Mouse (Mus musculus) MEL (cell line): ENCODE data around the gene Gm49396. TPM values are rescaled to one million over a fixed set of nuclear protein-coding genes. Genes with fewer than 3 reads are reported as not detected.

Experiments used
- DNase-seq: peaks from one replicate; pipeline ENCODE4 v3.0.0; 2011; ENCODE audit warnings: low read depth, low spot score
- H3K27ac ChIP-seq: 2 replicates; pipeline ENCODE4 v1.5.1; 2012; ENCODE audit warnings: low read depth, mild to moderate bottlenecking, control low read depth, low read length, moderate library complexity; ENCODE audit not compliant: control insufficient read depth
- H3K27me3 ChIP-seq, 2 experiments: fragments of 150-350 bp in 1 of 2; sonication (generic) in 1 of 2; 2 replicates each; pipeline ENCODE4 v1.6.1; 2012; ENCODE audit warnings: low read length in 2 of 2, mild to moderate bottlenecking in 2 of 2, improper control_type of control experiment in 1 of 2, moderate library complexity in 1 of 2; ENCODE audit not compliant: insufficient read depth in 2 of 2, control insufficient read depth in 1 of 2
- H3K36me3 ChIP-seq, 2 experiments: 2 replicates each; pipeline ENCODE4 v1.6.1; 2012 to 2014; ENCODE audit warnings: low read length in 2 of 2, improper control_type of control experiment in 1 of 2, inconsistent platforms in 1 of 2, mild to moderate bottlenecking in 1 of 2; ENCODE audit not compliant: insufficient read depth in 2 of 2, control insufficient read depth in 1 of 2
- H3K4me1 ChIP-seq, 2 experiments: fragments of 150-350 bp in 1 of 2; sonication (generic) in 1 of 2; 2 replicates each; pipeline ENCODE4 v1.6.1; 2012; ENCODE audit warnings: low read length in 2 of 2, improper control_type of control experiment in 1 of 2, mild to moderate bottlenecking in 1 of 2; ENCODE audit not compliant: insufficient read depth in 2 of 2, control insufficient read depth in 1 of 2
- H3K4me3 ChIP-seq, 2 experiments: fragments of 150-350 bp in 1 of 2; sonication (generic) in 1 of 2; 2 replicates each; pipeline ENCODE4 v1.5.1; 2012; ENCODE audit warnings: low read depth in 2 of 2, low read length in 2 of 2, mild to moderate bottlenecking in 2 of 2, moderate library complexity in 2 of 2, control low read depth in 1 of 2, improper control_type of control experiment in 1 of 2; ENCODE audit not compliant: control insufficient read depth in 1 of 2, insufficient read depth in 1 of 2
- H3K79me2 ChIP-seq: 2 replicates; pipeline ENCODE4 v1.6.1; 2012; ENCODE audit warnings: mild to moderate bottlenecking, low read length, moderate library complexity; ENCODE audit not compliant: control insufficient read depth, poor library complexity, insufficient read depth
- H3K9ac ChIP-seq: 2 replicates; pipeline ENCODE4 v1.6.1; 2012; ENCODE audit warnings: low read depth, mild to moderate bottlenecking, control low read depth, low read length, moderate library complexity; ENCODE audit not compliant: control insufficient read depth, poor library complexity, severe bottlenecking
- H3K9me3 ChIP-seq: fragments of 150-350 bp; sonication (generic); replicated peaks from 2 replicates; pipeline ENCODE4 v1.6.1; 2012; ENCODE audit warnings: mild to moderate bottlenecking, low read length, improper control_type of control experiment, moderate library complexity; ENCODE audit not compliant: insufficient read depth
- CHD1 ChIP-seq: IDR thresholded peaks from 2 replicates; pipeline ENCODE4 v1.6.1; 2012; ENCODE audit warnings: low read depth, mild to moderate bottlenecking, inconsistent platforms, low read length, improper control_type of control experiment
- CTCF ChIP-seq, 3 experiments: IDR thresholded peaks in 2 of 3; conservative IDR thresholded peaks in 1 of 3; 2 replicates each; pipeline ENCODE4 v1.5.1; 2011 to 2012; ENCODE audit warnings: low read length in 3 of 3, low read depth in 2 of 3, mild to moderate bottlenecking in 2 of 3, improper control_type of control experiment in 1 of 3, inconsistent platforms in 1 of 3, mixed read lengths in 1 of 3, moderate library complexity in 1 of 3; ENCODE audit not compliant: control insufficient read depth in 1 of 3, insufficient read depth in 1 of 3, poor library complexity in 1 of 3, severe bottlenecking in 1 of 3
- ETS1 ChIP-seq: IDR thresholded peaks from 2 replicates; pipeline ENCODE4 v1.6.1; 2012; ENCODE audit warnings: low read depth, mild to moderate bottlenecking, inconsistent platforms, low read length, improper control_type of control experiment, moderate library complexity
- HCFC1 ChIP-seq: IDR thresholded peaks from 2 replicates; pipeline ENCODE4 v1.6.1; 2012; ENCODE audit warnings: low read depth, mild to moderate bottlenecking, inconsistent platforms, low read length, improper control_type of control experiment, moderate library complexity
- MAX ChIP-seq: IDR thresholded peaks from 2 replicates; pipeline ENCODE4 v1.6.1; 2011; ENCODE audit warnings: low read length, improper control_type of control experiment
- MAZ ChIP-seq: IDR thresholded peaks from 2 replicates; pipeline ENCODE4 v1.6.1; 2012; ENCODE audit warnings: low read depth, mild to moderate bottlenecking, inconsistent platforms, low read length, improper control_type of control experiment
- MXI1 ChIP-seq: IDR thresholded peaks from 2 replicates; pipeline ENCODE4 v1.6.1; 2011; ENCODE audit warnings: mild to moderate bottlenecking, low read depth, low read length, improper control_type of control experiment
- SIN3A ChIP-seq: IDR thresholded peaks from 2 replicates; pipeline ENCODE4 v1.6.1; 2012; ENCODE audit warnings: low read length, improper control_type of control experiment, inconsistent platforms
- SMC3 ChIP-seq: IDR thresholded peaks from 2 replicates; pipeline ENCODE4 v1.6.1; 2011; ENCODE audit warnings: low read depth, low read length, improper control_type of control experiment
- TAL1 ChIP-seq: IDR thresholded peaks from 2 replicates; pipeline ENCODE4 v1.6.1; 2012; ENCODE audit warnings: mild to moderate bottlenecking, inconsistent platforms, low read length, moderate library complexity, mixed read lengths
- USF1 ChIP-seq: IDR thresholded peaks from 2 replicates; pipeline ENCODE4 v1.6.1; 2014; ENCODE audit warnings: low read depth, mild to moderate bottlenecking, inconsistent platforms, low read length, improper control_type of control experiment, moderate library complexity
- ZC3H11A ChIP-seq: IDR thresholded peaks from 2 replicates; pipeline ENCODE4 v1.6.1; 2012; ENCODE audit warnings: low read depth, mild to moderate bottlenecking, inconsistent platforms, low read length, improper control_type of control experiment
- polyA plus RNA-seq, 2 experiments: library from polyadenylated mRNA; stranded (reverse) in 1 of 2; unstranded in 1 of 2; fragments of >175 nt in 1 of 2; fragments of >200 nt in 1 of 2; gene quantifications; 2 replicates each; pipeline versions ENCODE4 v1.2.1 to v1.2.4; 2012; ENCODE audit warnings: low replicate concordance in 2 of 2, low read depth in 1 of 2; ENCODE audit not compliant: insufficient read length in 2 of 2, insufficient read depth in 1 of 2, missing spikeins in 1 of 2
- total RNA-seq: library from RNA; depleted of rRNA; stranded (reverse); fragments of 300-350 nt; gene quantifications from 2 replicates; pipeline ENCODE4 v1.2.3, GENCODE M21; 2012

Gene Gm49396
- total and polyA plus RNA-seq, 3 experiments, result 1.9 to 4.2 TPM; not detected in 1

DNA sequence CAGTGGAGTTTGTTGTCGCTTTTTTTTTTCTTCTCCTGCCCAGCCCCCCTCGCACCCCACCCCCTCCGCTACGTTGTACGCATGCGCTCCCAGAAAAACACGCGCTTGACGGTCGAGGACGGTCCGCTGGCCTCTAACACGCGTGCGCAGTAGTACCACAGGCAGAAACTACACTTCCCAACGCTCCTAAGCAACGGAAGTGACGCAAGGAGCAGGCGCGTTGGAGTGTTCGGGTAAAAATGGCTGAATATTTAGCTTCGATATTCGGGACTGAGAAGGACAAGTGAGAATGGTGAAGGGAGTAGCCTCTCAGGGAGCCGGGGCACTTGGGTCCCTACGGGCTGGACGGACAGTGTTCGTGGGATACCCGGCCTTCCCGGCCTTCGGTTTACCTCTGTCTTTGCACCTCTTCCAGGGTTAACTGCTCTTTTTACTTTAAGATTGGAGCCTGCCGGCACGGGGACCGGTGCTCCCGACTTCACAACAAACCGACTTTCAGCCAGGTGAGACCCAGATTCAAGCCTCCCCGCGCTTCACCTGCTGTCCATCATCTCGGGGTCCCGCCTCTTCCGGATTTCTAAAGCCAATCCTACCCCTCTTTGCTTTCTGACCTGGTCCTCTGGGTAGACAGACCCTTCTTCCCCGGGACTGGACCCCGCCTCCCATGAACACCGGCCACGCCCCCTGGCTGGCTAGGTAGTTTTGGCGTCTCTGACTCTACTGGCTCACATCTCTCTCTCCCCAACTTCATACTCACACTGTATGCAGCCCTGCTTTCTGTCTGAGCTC is at the start of gene Gm49396, which contains the start of the genes U2af1l4 and Psenen (continued):
- TF ChIP-seq ETS1, result 0 out of 2 replicates have a peak, but pooled peaks have one; percentile 30
- TF ChIP-seq SIN3A, result peak; percentile 76
- TF ChIP-seq CHD1, result peak; percentile 97
- peak; percentile 37; the same call in 1 of the 2 replicates for TF ChIP-seq MXI1

DNA sequence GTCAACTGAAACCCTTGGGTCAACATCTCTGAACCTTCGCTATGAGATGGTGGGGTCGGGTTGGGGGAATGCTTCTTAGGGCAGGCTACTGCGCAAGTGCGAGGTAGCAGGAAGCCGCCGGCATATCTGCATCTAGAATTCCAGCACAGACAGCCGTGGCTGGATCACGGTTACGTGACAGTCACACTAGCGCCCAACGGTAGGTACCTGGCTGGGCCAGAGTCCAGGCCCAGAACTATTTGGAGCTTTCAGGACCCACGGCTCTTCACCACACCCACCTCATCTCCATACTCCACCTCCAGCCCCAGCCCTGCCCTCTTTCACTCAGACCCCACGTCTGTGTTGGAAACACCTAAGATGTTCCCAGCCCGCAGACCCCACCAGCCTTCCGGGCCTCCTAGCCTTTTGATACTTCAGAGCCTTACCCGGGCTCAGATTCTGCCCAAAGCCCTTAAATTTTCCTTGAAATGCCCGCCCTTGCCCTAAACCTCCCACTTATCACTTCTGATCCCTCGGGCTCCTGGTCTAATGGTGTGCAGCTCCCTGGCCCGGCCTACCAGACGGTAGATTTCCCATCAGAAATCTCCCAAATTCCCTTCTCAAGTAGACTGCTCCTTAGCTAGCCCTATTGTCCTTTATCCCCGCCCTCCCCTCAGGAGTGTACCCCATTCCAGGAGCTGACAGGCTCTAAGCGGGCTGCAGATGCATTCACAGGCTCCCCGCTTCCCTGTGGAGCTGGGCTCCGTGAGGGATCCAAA is 48.0 kb upstream of the Gm49396 start:
- Histone ChIP-seq H3K9ac (no peak overlapping the region), H3K9me3 (no peaks in the 10 kb centered on the region), H3K79me2 (no peaks in the 10 kb centered on the region), H3K4me1 (no peaks in the 10 kb centered on the region), H3K4me3 (no peak overlapping the region), H3K27me3 (peaks cover 0 to 2% of the 10 kb centered on the region in 2 experiments; a peak in 1 of 4 replicates), H3K27ac (no peak overlapping the region), H3K36me3 (no peaks in the 10 kb centered on the region)
- no peak for TF ChIP-seq SMC3
- TF ChIP-seq MAZ, result no peak
- TF ChIP-seq HCFC1, result no peak
- TF ChIP-seq CHD1, result no peak
- peak; percentile 43; the same call in 1 of the 2 replicates for TF ChIP-seq USF1
- no peak for TF ChIP-seq MAX
- TF ChIP-seq ZC3H11A, result no peak
- DNase-seq, result no peak

DNA sequence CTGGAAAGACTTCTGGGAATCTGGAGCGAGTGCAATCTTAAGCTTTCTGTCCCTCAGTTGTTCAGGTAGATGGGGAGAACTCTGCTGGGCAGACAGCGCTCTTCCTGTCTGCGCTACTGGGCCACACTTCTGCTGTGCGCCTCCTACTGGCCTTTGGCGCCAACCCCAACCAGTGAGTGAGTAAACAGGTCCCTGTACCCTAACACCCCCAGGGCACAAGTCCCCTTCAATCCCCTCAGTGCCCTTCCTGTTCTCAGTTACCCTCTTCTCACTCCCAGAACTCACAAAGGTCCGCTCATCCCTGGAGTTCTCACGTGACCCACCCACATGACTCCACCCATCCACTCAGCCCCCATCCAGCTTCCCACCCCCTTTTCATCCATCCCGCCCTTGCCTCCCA is 44.8 kb upstream of the Gm49396 start:
- H3K4me3 ChIP-seq, result no peak overlapping the region
- no peaks in the 10 kb centered on the region for H3K36me3 ChIP-seq
- H3K27me3 ChIP-seq, result no peaks in the 10 kb centered on the region
- TF ChIP-seq CTCF (IDR thresholded peaks at IDR 0.05 in 2 of 3, conservative IDR thresholded peaks at IDR 0.05 in 1 of 3; ENCODE audit: control insufficient read depth in 1 of 3, insufficient read depth in 1 of 3, low read depth in 2 of 3, low read length in 3 of 3, poor library complexity in 1 of 3, severe bottlenecking in 1 of 3), result peak in 1 of 3 experiments; percentile 31; a peak in 1 of 6 replicates
- no peak for TF ChIP-seq TAL1
- no peak for DNase-seq
- H3K4me1 ChIP-seq, result no peaks in the 10 kb centered on the region
- H3K9me3 ChIP-seq, result no peaks in the 10 kb centered on the region
- no peak overlapping the region for H3K9ac ChIP-seq
- no peaks in the 10 kb centered on the region for H3K79me2 ChIP-seq
- no peak overlapping the region for H3K27ac ChIP-seq
